Mouse (Mus musculus): ENCODE measurements around the gene Tent4a.
A peak's percentile ranks its signal among the peaks of the same experiment; 100 is the strongest.

Gene Tent4a

DNA sequence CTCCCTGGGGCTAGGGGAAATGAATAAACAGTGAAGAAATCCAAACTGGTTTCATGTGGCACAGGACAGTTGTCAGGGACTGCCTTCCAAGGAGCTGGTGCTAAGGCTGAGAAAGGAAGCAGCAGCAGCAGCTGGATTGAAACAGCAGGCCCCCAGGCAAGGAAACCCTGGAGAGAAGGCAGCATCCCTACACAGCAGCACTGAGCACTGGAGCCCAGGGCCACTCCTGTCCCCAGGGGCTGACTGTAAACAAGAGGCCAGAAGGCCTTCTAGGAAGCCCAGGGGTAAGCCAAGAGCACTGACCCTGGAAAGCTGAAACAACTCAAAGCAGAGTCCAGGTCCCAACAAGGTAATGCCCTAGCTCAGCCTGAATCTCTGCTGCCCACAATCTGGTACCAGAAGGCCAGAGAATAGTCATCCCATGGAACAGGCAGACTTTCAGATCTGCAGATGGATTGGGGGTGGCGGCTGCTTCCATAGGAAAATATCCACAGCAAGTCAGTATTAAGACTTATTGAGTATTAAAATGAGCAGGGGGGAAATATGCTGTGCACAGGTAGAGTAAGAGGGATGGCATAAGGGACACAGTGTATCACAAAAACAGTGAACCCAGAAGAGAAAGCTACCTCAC lies 12.1 kb downstream of the Tent4a start:
- no peak for DNase-seq (ENCODE audit: low read depth, low spot score)

DNA sequence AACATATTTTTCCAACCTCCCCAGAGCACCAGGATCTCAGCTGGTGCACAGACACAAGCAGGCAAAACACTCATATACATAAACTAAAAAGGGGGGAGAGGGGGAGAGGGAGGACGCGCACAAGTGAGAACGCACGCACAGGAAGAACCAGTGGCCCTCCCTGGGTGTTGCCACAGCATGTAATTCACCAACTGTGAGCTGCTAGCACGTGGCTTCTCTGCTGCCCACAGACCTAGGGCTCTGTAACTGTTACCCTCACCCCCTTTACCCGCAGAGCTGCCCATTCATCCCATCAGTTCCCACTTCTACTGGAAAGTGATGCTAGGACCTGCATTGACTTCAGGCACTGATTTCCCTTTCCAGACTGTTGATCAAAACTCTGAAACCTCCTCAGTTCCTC lies 15.3 kb downstream of the Tent4a start:
- no peak for DNase-seq (ENCODE audit: low read depth, low spot score)

DNA sequence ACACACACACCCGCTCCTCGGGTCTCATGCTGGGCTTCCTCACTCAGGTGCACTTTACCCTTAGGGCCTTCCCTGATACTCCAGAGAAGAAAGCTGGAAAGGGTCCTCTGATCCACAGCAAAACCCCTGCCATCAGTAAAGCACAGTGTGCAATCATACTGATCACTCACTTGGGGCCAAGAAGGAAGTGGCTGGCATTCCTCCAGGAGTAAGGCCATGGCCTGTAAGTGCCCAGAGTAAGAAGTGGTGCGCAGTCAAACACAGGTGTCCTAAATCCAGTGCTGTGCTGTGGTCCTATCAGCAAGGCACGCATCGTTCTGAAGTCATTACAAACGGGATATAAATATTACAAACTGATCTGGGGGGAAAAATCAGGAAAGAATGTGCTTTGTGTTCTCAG lies 17.0 kb downstream of the Tent4a start:
- DNase-seq (ENCODE audit: low read depth, low spot score): no peak

DNA sequence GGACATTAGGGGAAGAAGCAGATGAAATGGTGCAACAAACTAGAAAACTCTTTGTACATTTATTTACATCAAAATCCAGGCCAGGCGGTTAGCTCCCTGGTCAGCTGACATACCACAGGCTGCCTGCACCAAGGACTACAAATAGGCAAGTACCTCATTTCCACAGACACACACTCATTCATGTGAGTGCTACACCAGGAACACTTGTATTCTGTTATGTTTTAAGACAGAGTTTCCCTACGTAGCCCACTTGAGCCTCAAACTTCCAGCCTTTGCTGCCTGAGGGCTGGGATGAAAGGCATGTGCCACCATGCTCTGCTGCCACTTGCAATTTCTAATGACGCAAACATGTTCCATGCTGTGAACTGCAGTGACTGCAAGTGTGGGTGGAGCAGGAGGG lies 19.3 kb downstream of the Tent4a start:
- no peak for DNase-seq (ENCODE audit: low read depth, low spot score)

- DNase-seq (ENCODE audit: low read depth, low spot score): no peak
These were observed 24.8 kb downstream of the Tent4a start for GRCm38 (mm10) chr13:69509391-69510244.

GRCm38 (mm10) chr13:69507666-69508065 lies 26.8 kb downstream of the Tent4a start:
- no peak for DNase-seq (ENCODE audit: low read depth, low spot score)

GRCm38 (mm10) chr13:69506341-69507086 lies 27.9 kb downstream of the Tent4a start:
- no peak for DNase-seq (ENCODE audit: low read depth, low spot score)

GRCm38 (mm10) chr13:69502863-69503262 lies 31.6 kb downstream of the Tent4a start:
- DNase-seq (ENCODE audit: low read depth, low spot score): no peak

- DNase-seq (ENCODE audit: low read depth, low spot score): no peak
These were observed 32.2 kb downstream of the Tent4a start for GRCm38 (mm10) chr13:69502157-69502750.

GRCm38 (mm10) chr13:69498276-69498675 lies 36.1 kb downstream of the Tent4a start:
- DNase-seq (ENCODE audit: low read depth, low spot score): no peak

DNA sequence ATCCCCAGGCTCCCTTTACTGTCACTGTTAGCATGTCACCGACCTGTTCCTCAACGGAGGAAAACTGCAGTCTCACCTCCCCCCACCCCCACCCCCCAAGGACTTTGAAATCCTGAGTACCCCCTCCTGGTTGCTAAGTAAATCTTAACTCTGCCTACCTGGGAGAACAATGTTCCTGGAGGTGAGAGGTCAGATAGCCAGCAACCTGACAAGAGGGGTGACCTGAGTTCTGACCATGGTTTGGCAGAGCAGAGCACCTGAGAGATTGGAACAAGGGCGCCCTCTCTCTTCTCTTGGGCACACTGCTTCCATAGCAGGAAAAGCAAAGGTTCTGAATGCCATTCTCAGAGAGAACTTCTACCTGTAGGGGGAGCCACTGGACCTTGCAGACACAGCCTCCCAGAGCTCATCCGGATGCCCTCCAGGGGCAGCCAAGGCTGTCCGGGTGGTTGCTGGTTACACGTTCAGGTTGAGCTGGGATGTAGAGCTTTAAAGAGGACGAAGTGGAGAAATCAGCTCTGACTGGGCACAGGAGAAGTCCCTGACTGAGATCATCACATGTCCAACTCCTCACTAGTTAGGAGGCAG lies 41.4 kb downstream of the Tent4a start:
- peak; percentile 51 for DNase-seq (ENCODE audit: low read depth, low spot score)

- no peak for DNase-seq (ENCODE audit: low read depth, low spot score)
These were observed 44.6 kb downstream of the Tent4a start for GRCm38 (mm10) chr13:69489777-69490176.

- DNase-seq (ENCODE audit: low read depth, low spot score): no peak
These were observed 45.7 kb downstream of the Tent4a start for GRCm38 (mm10) chr13:69488565-69489255.

GRCm38 (mm10) chr13:69487611-69488275 lies 46.7 kb downstream of the Tent4a start:
- no peak for DNase-seq (ENCODE audit: low read depth, low spot score)

DNA sequence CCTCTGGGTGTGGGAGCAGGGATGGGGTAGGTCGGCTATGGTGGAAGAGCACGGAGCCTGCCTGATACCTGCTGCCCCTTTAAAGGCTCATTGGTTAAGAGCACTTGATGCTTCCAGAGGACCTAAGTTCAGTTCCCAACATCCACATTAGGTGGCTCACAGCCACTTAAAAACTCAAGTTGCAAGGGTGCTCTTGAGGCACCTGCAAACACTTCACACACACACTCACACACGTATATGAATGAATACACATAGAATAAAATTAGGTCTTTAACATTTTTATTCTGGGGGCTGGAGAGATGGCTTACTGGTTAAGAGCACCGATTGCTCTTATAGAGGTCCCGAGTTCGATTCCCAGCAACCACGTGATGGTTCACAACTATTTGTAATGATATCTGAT lies 47.3 kb downstream of the Tent4a start:
- DNase-seq (ENCODE audit: low read depth, low spot score): no peak

- no peak for DNase-seq (ENCODE audit: low read depth, low spot score)
These were observed 48.6 kb downstream of the Tent4a start for GRCm38 (mm10) chr13:69485833-69486232.

- no peak for DNase-seq (ENCODE audit: low read depth, low spot score)
These were observed 49.1 kb downstream of the Tent4a start for GRCm38 (mm10) chr13:69485326-69485725.

DNA sequence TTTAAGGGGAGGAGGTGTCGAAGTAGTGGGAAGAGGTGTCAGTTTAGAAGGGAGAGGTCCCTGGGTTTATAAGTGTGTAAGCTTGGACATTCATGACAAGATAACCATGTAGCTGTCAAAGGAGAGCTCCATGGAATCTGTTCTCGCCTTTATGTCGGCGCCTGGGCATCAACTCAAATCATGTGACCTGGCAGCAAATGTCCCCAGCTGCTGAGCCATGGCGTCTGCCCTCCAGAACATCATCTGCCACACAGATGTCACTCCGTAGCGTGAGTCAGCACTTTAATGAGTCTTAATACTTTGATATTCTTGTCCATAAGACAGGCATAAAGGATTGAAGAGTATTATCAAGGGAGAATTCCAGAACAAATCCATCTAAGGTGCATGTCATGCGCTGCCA lies 51.7 kb downstream of the Tent4a start:
- DNase-seq (ENCODE audit: low read depth, low spot score): no peak

- no peak for DNase-seq (ENCODE audit: low read depth, low spot score)
These were observed 52.5 kb downstream of the Tent4a start for GRCm38 (mm10) chr13:69481634-69482505.

DNA sequence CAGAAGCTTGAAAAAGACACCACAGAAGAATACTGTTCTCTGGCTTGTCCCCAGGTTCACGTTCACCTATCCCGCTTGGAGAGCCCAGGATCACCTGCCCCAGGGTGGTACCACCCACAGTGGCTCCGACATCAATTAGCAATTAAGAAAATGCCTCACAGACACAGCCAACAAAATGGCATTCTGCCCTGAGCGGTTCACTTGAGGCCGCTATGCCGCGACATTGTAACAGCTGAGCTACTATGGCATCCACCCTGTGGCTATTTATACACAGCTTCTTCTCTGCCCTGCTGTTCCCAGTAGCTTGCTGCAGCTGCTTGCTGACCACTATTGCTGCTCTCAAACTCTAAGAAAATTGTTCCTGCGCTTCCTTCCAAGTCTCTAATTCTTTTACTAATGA lies 53.4 kb downstream of the Tent4a start:
- DNase-seq (ENCODE audit: low read depth, low spot score): no peak

Data from embryo, embryonic 11.5 days (tissue).